Mouse (Mus musculus) limb, embryonic 12.5 days (tissue): ENCODE data around the gene Cacna1i. TPM values are rescaled to one million over a fixed set of nuclear protein-coding genes. Genes with fewer than 3 reads are reported as not detected.

Experiments used
- ATAC-seq: fragments of 200-750 bp; cut with Nextera tagmentation; 2 replicates; pipeline ENCODE4 v1.8.0; 2017; ENCODE audit warnings: low read depth, moderate TSS enrichment; ENCODE audit not compliant: insufficient number of reproducible peaks, insufficient read depth, low FRiP score, low TSS enrichment
- H3K27ac ChIP-seq: fragments of 300-500 bp; sonication (generic); 2 replicates; pipeline ENCODE4 v1.5.1; 2016; ENCODE audit warnings: mild to moderate bottlenecking, moderate library complexity
- H3K27me3 ChIP-seq: fragments of 300-500 bp; sonication (generic); 2 replicates; pipeline ENCODE4 v1.6.1; 2016; ENCODE audit warnings: mild to moderate bottlenecking, moderate library complexity
- H3K36me3 ChIP-seq: fragments of 300-500 bp; sonication (generic); 2 replicates; pipeline ENCODE4 v1.6.1; 2016; ENCODE audit warnings: mild to moderate bottlenecking, moderate library complexity
- H3K4me1 ChIP-seq: fragments of 300-500 bp; sonication (generic); replicated peaks from 2 replicates; pipeline ENCODE4 v1.6.1; 2016
- H3K4me2 ChIP-seq: fragments of 300-500 bp; sonication (generic); 2 replicates; pipeline ENCODE4 v1.6.1; 2016; ENCODE audit warnings: mild to moderate bottlenecking, moderate library complexity
- H3K4me3 ChIP-seq: fragments of 300-500 bp; sonication (generic); replicated peaks from 2 replicates; pipeline ENCODE4 v1.5.1; 2016; ENCODE audit warnings: mild to moderate bottlenecking
- H3K9ac ChIP-seq: fragments of 300-500 bp; sonication (generic); replicated peaks from 2 replicates; pipeline ENCODE4 v1.6.1; 2016; ENCODE audit warnings: mild to moderate bottlenecking, moderate library complexity
- H3K9me3 ChIP-seq: fragments of 300-500 bp; sonication (generic); 2 replicates; pipeline ENCODE4 v1.6.1; 2016; ENCODE audit warnings: mild to moderate bottlenecking, moderate library complexity
- WGBS: fragments of 180-500 bp; shearing (Covaris S2); methylation state at CpG from one replicate; pipeline ENCODE4 v1.1.7; 2016; 5-methylcytosine and 5-hydroxymethylcytosine counted together
- polyA plus RNA-seq: library from polyadenylated mRNA; unstranded; fragments of >200 nt; fragmentation: Nextera tagmentation; extraction: Ambion mirVana; gene quantifications from 2 replicates; pipeline ENCODE4 v1.2.1, GENCODE M21; 2016

Cacna1i gene
- polyA plus RNA-seq, 1 experiment from 2014 or later: not detected

- H3K4me1 ChIP-seq: no peaks in the 10 kb centered on the region
- H3K27ac ChIP-seq: no peak overlapping the region
- no peak overlapping the region for H3K4me3 ChIP-seq
- WGBS: 55% methylated on average over 7 of the region's 7 CpGs
- ATAC-seq: no peak
- H3K4me2 ChIP-seq: no peak overlapping the region
- no peak overlapping the region for H3K9ac ChIP-seq
- no peaks in the 10 kb centered on the region; the same call in 1 of the 2 replicates for H3K27me3 ChIP-seq
- no peaks in the 10 kb centered on the region for H3K36me3 ChIP-seq
- no peaks in the 10 kb centered on the region for H3K9me3 ChIP-seq
Observed at GRCm38 (mm10) chr15:80335196-80335595, 48.2 kb downstream of the Cacna1i start.

GRCm38 (mm10) chr15:80340348-80340747 lies 53.3 kb downstream of the Cacna1i start:
- 72% methylated on average over 2 of the region's 2 CpGs for WGBS
- no peak overlapping the region for H3K9ac ChIP-seq
- no peaks in the 10 kb centered on the region for H3K36me3 ChIP-seq
- H3K4me1 ChIP-seq: no peaks in the 10 kb centered on the region; the same call in 1 of the 2 replicates
- ATAC-seq: no peak
- H3K9me3 ChIP-seq: peaks cover 7% of the 10 kb centered on the region; the same call in 1 of the 2 replicates
- no peak overlapping the region for H3K4me3 ChIP-seq
- H3K4me2 ChIP-seq: no peak overlapping the region
- no peak overlapping the region for H3K27ac ChIP-seq
- H3K27me3 ChIP-seq: no peaks in the 10 kb centered on the region

- Histone ChIP-seq H3K4me3 (no peak overlapping the region), H3K27ac (no peak overlapping the region), H3K4me1 (peaks cover 8% of the 10 kb centered on the region), H3K36me3 (no peaks in the 10 kb centered on the region), H3K9me3 (peaks cover 7% of the 10 kb centered on the region; the same call in 1 of the 2 replicates), H3K9ac (no peak overlapping the region), H3K4me2 (no peak overlapping the region), H3K27me3 (no peaks in the 10 kb centered on the region)
- 71% methylated on average over 4 of the region's 4 CpGs for WGBS
- no peak for ATAC-seq
Observed at GRCm38 (mm10) chr15:80342394-80342793, 55.4 kb downstream of the Cacna1i start.

GRCm38 (mm10) chr15:80343031-80343430 lies 56.0 kb downstream of the Cacna1i start:
- 50% methylated on average over 10 of the region's 10 CpGs for WGBS

GRCm38 (mm10) chr15:80343731-80344130 lies 56.7 kb downstream of the Cacna1i start:
- Histone ChIP-seq H3K27me3 (no peaks in the 10 kb centered on the region), H3K4me3 (no peak overlapping the region), H3K4me1 (peaks cover 8% of the 10 kb centered on the region), H3K36me3 (no peaks in the 10 kb centered on the region), H3K4me2 (no peak overlapping the region), H3K9me3 (peaks cover 7% of the 10 kb centered on the region; the same call in 1 of the 2 replicates), H3K9ac (no peak overlapping the region), H3K27ac (no peak overlapping the region)
- ATAC-seq: no peak
- WGBS: 91% methylated on average over 5 of the region's 5 CpGs

More at GRCm38 (mm10) chr15:80343031-80343430, 56.0 kb downstream of the Cacna1i start:
- Histone ChIP-seq H3K36me3 (no peaks in the 10 kb centered on the region), H3K9ac (no peak overlapping the region), H3K27ac (no peak overlapping the region), H3K27me3 (no peaks in the 10 kb centered on the region), H3K4me3 (no peak overlapping the region), H3K9me3 (peaks cover 7% of the 10 kb centered on the region; the same call in 1 of the 2 replicates), H3K4me1 (peaks cover 8% of the 10 kb centered on the region), H3K4me2 (no peak overlapping the region)
- no peak for ATAC-seq

GRCm38 (mm10) chr15:80346510-80346909 lies 59.5 kb downstream of the Cacna1i start:
- ATAC-seq: no peak
- Histone ChIP-seq H3K4me2 (no peak overlapping the region), H3K27me3 (no peaks in the 10 kb centered on the region; the same call in 1 of the 2 replicates), H3K4me3 (no peak overlapping the region), H3K36me3 (no peaks in the 10 kb centered on the region), H3K27ac (0 out of 2 replicates have a peak overlapping the region, but pooled peaks have one; percentile 31), H3K9ac (no peak overlapping the region), H3K4me1 (peaks cover 8% of the 10 kb centered on the region), H3K9me3 (peaks cover 7% of the 10 kb centered on the region; the same call in 1 of the 2 replicates)
- 54% methylated on average over 7 of the region's 7 CpGs for WGBS

GRCm38 (mm10) chr15:80350431-80350830 lies 63.4 kb downstream of the Cacna1i start:
- no peaks in the 10 kb centered on the region for H3K9me3 ChIP-seq
- no peak overlapping the region for H3K4me3 ChIP-seq
- no peak overlapping the region for H3K4me2 ChIP-seq
- peaks cover 8% of the 10 kb centered on the region for H3K4me1 ChIP-seq
- no peak overlapping the region for H3K27ac ChIP-seq
- WGBS: 74% methylated on average over 5 of the region's 5 CpGs
- ATAC-seq: no peak
- no peaks in the 10 kb centered on the region for H3K36me3 ChIP-seq
- H3K9ac ChIP-seq: no peak overlapping the region
- H3K27me3 ChIP-seq: no peaks in the 10 kb centered on the region; the same call in 1 of the 2 replicates

GRCm38 (mm10) chr15:80358798-80359197 lies 71.8 kb downstream of the Cacna1i start:
- no peak overlapping the region for H3K9ac ChIP-seq
- H3K4me2 ChIP-seq: no peak overlapping the region
- no peak overlapping the region for H3K4me3 ChIP-seq
- H3K27me3 ChIP-seq: no peaks in the 10 kb centered on the region; the same call in 1 of the 2 replicates
- WGBS: 89% methylated on average over 19 of the region's 19 CpGs
- no peak overlapping the region for H3K27ac ChIP-seq
- peaks cover 16% of the 10 kb centered on the region for H3K4me1 ChIP-seq
- no peak for ATAC-seq
- H3K36me3 ChIP-seq: no peaks in the 10 kb centered on the region
- no peaks in the 10 kb centered on the region for H3K9me3 ChIP-seq

GRCm38 (mm10) chr15:80361780-80362508 lies 74.9 kb downstream of the Cacna1i start:
- H3K27ac ChIP-seq: no peak overlapping the region
- ATAC-seq: no peak
- H3K4me1 ChIP-seq: peaks cover 26% of the 10 kb centered on the region
- H3K9me3 ChIP-seq: no peaks in the 10 kb centered on the region
- no peak overlapping the region for H3K4me2 ChIP-seq
- no peak overlapping the region for H3K4me3 ChIP-seq
- no peaks in the 10 kb centered on the region for H3K36me3 ChIP-seq
- 89% methylated on average over 15 of the region's 15 CpGs for WGBS
- no peak overlapping the region for H3K9ac ChIP-seq
- H3K27me3 ChIP-seq: peaks cover 10% of the 10 kb centered on the region

GRCm38 (mm10) chr15:80362509-80363172 lies 75.6 kb downstream of the Cacna1i start:
- Histone ChIP-seq H3K4me1 (peaks cover 30% of the 10 kb centered on the region), H3K9ac (no peak overlapping the region), H3K27ac (no peak overlapping the region), H3K36me3 (no peaks in the 10 kb centered on the region), H3K4me3 (no peak overlapping the region), H3K27me3 (peaks cover 16% of the 10 kb centered on the region), H3K4me2 (no peak overlapping the region), H3K9me3 (no peaks in the 10 kb centered on the region)
- WGBS: 64% methylated on average over 8 of the region's 8 CpGs
- ATAC-seq: no peak
